8 mouse cellular contexts compared by ENCODE assay signal in the genomic region with DNA sequence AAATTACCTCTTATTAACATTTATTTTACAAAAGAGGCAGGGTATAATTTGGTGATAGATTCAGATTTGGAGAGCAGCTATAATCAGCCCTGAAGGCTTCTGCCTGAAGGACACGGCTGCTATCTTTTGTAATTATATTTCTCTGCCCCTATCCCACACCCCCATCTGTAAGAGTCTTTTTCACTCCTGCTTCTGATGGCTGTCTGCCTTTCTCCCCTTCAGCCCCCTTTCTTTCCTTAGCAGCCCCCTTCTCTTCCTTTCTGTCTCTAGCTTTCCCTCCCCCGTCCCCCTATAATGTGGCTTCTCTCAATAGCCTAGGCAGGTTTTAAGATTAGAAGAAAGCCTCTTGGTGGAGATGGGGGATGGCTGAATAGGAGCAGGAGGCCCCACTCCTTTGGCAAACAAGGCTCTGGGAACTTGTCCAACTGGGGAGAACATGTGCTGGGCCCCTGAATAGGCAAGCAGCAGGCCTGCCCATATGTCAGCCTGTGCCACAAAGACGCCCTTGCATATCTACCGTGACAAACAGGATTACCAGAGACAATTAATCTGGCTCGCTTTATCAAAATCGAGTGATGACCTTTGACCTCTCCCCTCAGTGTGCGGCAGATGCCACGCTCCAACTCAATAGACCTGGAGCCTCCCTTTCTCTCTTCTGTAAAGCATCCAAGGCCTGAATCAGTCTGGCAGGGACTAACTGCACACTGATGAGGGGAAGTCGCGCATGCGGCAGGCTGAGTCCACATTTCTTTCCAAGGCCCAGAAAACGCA.
DNase-seq lines count a peak whose midpoint lies in the region; ATAC-seq and TF ChIP-seq lines count a peak whose summit lies in the region.

No protein-coding gene starts in this region.

- no peaks in the 10 kb centered on the region for H3K36me3 ChIP-seq in heart, embryonic 11.5 days (ENCODE audit: control insufficient read depth, insufficient read depth, low read length)
- no peaks in the 10 kb centered on the region for H3K36me3 ChIP-seq in heart, adult 2 months (ENCODE audit: control insufficient read depth, insufficient read depth, low read length)
- H3K36me3 ChIP-seq in embryonic facial prominence, embryonic 13.5 days = no peaks in the 10 kb centered on the region
- H3K36me3 ChIP-seq in hindbrain, embryonic 11.5 days (ENCODE audit: control insufficient read depth, insufficient read depth, low read length) = no peaks in the 10 kb centered on the region
- no peaks in the 10 kb centered on the region for H3K36me3 ChIP-seq in neural tube, embryonic 15.5 days

- peak; percentile 39; the same call in 1 of the 2 replicates for ATAC-seq in heart, embryonic 11.5 days (replicated peaks; ENCODE audit: insufficient number of reproducible peaks, low FRiP score, low TSS enrichment)
- ATAC-seq in embryonic facial prominence, embryonic 13.5 days (ENCODE audit: insufficient number of reproducible peaks, insufficient read depth, low FRiP score, low TSS enrichment, low read depth) = peak; percentile 85
- peak; percentile 99 for ATAC-seq in hindbrain, embryonic 11.5 days (ENCODE audit: low FRiP score)
- peak; percentile 94 for ATAC-seq in neural tube, embryonic 15.5 days (ENCODE audit: low FRiP score)

- no peaks in the 10 kb centered on the region for H3K9me3 ChIP-seq in heart, embryonic 11.5 days (replicated peaks; ENCODE audit: control insufficient read depth, low read length)
- no peaks in the 10 kb centered on the region for H3K9me3 ChIP-seq in embryonic facial prominence, embryonic 13.5 days
- no peaks in the 10 kb centered on the region for H3K9me3 ChIP-seq in hindbrain, embryonic 11.5 days (ENCODE audit: control insufficient read depth, low read length)
- no peaks in the 10 kb centered on the region for H3K9me3 ChIP-seq in neural tube, embryonic 15.5 days (replicated peaks)

- TF ChIP-seq POLR2A in heart, adult 2 months (IDR thresholded peaks at IDR 0.05; ENCODE audit: insufficient read depth, low read depth, low read length) = no peak

- peaks cover 10% of the 10 kb centered on the region for H3K4me1 ChIP-seq in heart, embryonic 11.5 days (ENCODE audit: control insufficient read depth, insufficient read depth, low read length)
- no peaks in the 10 kb centered on the region for H3K4me1 ChIP-seq in heart, adult 2 months (ENCODE audit: control insufficient read depth, insufficient read depth, low read length)
- peaks cover 9% of the 10 kb centered on the region for H3K4me1 ChIP-seq in embryonic facial prominence, embryonic 13.5 days
- H3K4me1 ChIP-seq in hindbrain, embryonic 11.5 days (replicated peaks; ENCODE audit: control insufficient read depth, insufficient read depth, low read length) = 0 out of 2 replicates have a peak, but pooled peaks cover 3% of the 10 kb centered on the region
- peaks cover 6% of the 10 kb centered on the region; the same call in 1 of the 2 replicates for H3K4me1 ChIP-seq in neural tube, embryonic 15.5 days

- H3K27ac ChIP-seq in heart, embryonic 11.5 days (ENCODE audit: low read depth, low read length) = no peak overlapping the region
- H3K27ac ChIP-seq in heart, adult 2 months = no peak overlapping the region
- H3K27ac ChIP-seq in embryonic facial prominence, embryonic 13.5 days = peak overlapping the region; percentile 48; the same call in 1 of the 2 replicates
- H3K27ac ChIP-seq in hindbrain, embryonic 11.5 days (ENCODE audit: low read depth, low read length) = peak overlapping the region; percentile 78
- 0 out of 2 replicates have a peak overlapping the region, but pooled peaks have one; percentile 38 for H3K27ac ChIP-seq in neural tube, embryonic 15.5 days (replicated peaks)

- intact Hi-C loops in heart, adult 2 months (cut with DNase I) = no loop called here
- intact Hi-C loops in left cerebral cortex, postnatal 10 days (cut with DNase I) = no loop called here

- H3K4me3 ChIP-seq in heart, embryonic 11.5 days (ENCODE audit: low read depth, low read length) = no peak overlapping the region
- H3K4me3 ChIP-seq in heart, adult 2 months = no peak overlapping the region
- H3K4me3 ChIP-seq in embryonic facial prominence, embryonic 13.5 days = no peak overlapping the region
- H3K4me3 ChIP-seq in hindbrain, embryonic 11.5 days (ENCODE audit: low read depth, low read length) = no peak overlapping the region
- H3K4me3 ChIP-seq in neural tube, embryonic 15.5 days (replicated peaks) = no peak overlapping the region

- no peak overlapping the region for H3K4me2 ChIP-seq in heart, embryonic 11.5 days
- no peak overlapping the region for H3K4me2 ChIP-seq in embryonic facial prominence, embryonic 13.5 days
- no peak overlapping the region for H3K4me2 ChIP-seq in hindbrain, embryonic 11.5 days (replicated peaks; ENCODE audit: low read depth, low read length)
- H3K4me2 ChIP-seq in neural tube, embryonic 15.5 days = peak overlapping the region; percentile 7; the same call in 1 of the 2 replicates

- H3K79me2 ChIP-seq in heart, adult 2 months (replicated peaks; ENCODE audit: control insufficient read depth, insufficient read depth, low read length) = no peaks in the 10 kb centered on the region

- DNase-seq in heart, adult 2 months = no peak
- peak; percentile 89 for DNase-seq in hindbrain, embryonic 11.5 days (ENCODE audit: low spot score)
- DNase-seq in left cerebral cortex, postnatal 10 days (ENCODE audit: extremely low spot score in 1 of 2, low spot score in 2 of 2) = peak; percentile 57 to 77
- no peak for DNase-seq in kidney, postnatal 10 days
- DNase-seq in spleen, postnatal 4 days (ENCODE audit: low spot score in 2 of 2) = no peak

- no peak overlapping the region for H3K9ac ChIP-seq in heart, embryonic 11.5 days (ENCODE audit: low read depth, low read length)
- no peak overlapping the region for H3K9ac ChIP-seq in heart, adult 2 months (ENCODE audit: low read depth, low read length)
- H3K9ac ChIP-seq in embryonic facial prominence, embryonic 13.5 days = no peak overlapping the region
- H3K9ac ChIP-seq in hindbrain, embryonic 11.5 days (ENCODE audit: low read depth, low read length) = no peak overlapping the region
- H3K9ac ChIP-seq in neural tube, embryonic 15.5 days (replicated peaks) = no peak overlapping the region

- TF ChIP-seq EP300 in heart, adult 2 months (IDR thresholded peaks at IDR 0.05; ENCODE audit: insufficient read depth, low read depth, low read length) = no peak

- no peaks in the 10 kb centered on the region for H3K27me3 ChIP-seq in heart, embryonic 11.5 days (ENCODE audit: control insufficient read depth, insufficient read depth, low read length)
- H3K27me3 ChIP-seq in heart, adult 2 months (ENCODE audit: control insufficient read depth, insufficient read depth, low read length) = no peaks in the 10 kb centered on the region
- H3K27me3 ChIP-seq in embryonic facial prominence, embryonic 13.5 days = no peaks in the 10 kb centered on the region
- no peaks in the 10 kb centered on the region for H3K27me3 ChIP-seq in hindbrain, embryonic 11.5 days (ENCODE audit: control insufficient read depth, insufficient read depth, low read length)
- H3K27me3 ChIP-seq in neural tube, embryonic 15.5 days (replicated peaks) = no peaks in the 10 kb centered on the region

- no peak for TF ChIP-seq CTCF in heart, adult 2 months (IDR thresholded peaks at IDR 0.05)

- 46% methylated on average over 12 of the region's 12 CpGs for WGBS in heart, embryonic 11.5 days (ENCODE audit: insufficient replicate concordance)
- 53% methylated on average over 12 of the region's 12 CpGs for WGBS in heart, adult 2 months
- WGBS in embryonic facial prominence, embryonic 13.5 days = 28% methylated on average over 12 of the region's 12 CpGs
- whole genome bisulfite sequencing in hindbrain, embryonic 11.5 days = 21% methylated on average over 12 of the region's 12 CpGs
- 20% methylated on average over 12 of the region's 12 CpGs for WGBS in neural tube, embryonic 15.5 days

Comparison
In these comparisons a context has a peak if more than half of its experiments do, and no peak if none do; other contexts are left out.
1. ATAC-seq: peak in every context shown above with its lines; median percentile 99 in hindbrain, embryonic 11.5 days; 94 in neural tube, embryonic 15.5 days; 85 in embryonic facial prominence, embryonic 13.5 days; 39 in heart, embryonic 11.5 days.
2. H3K27ac ChIP-seq: peak in embryonic facial prominence, embryonic 13.5 days (single experiment), hindbrain, embryonic 11.5 days (single experiment) and neural tube, embryonic 15.5 days (single experiment); none in heart, embryonic 11.5 days (single experiment) and heart, adult 2 months (single experiment).
3. DNase-seq: peak in hindbrain, embryonic 11.5 days (single experiment) and left cerebral cortex, postnatal 10 days (2 of 2); none in heart, adult 2 months (0 of 2), kidney, postnatal 10 days (single experiment) and spleen, postnatal 4 days (0 of 2).